Mouse (Mus musculus) lung, postnatal 0 days (tissue): ENCODE measurements around the gene Psmd11.

Experiments
- CTCF ChIP-seq: IDR thresholded peaks from 2 replicates; pipeline ENCODE4 v1.5.1; 2016; ENCODE audit warnings: antibody characterized with exemption, mild to moderate bottlenecking
- EP300 ChIP-seq: IDR thresholded peaks from 2 replicates; pipeline ENCODE4 v1.6.1; 2016; ENCODE audit warnings: antibody characterized with exemption, mild to moderate bottlenecking, control low read depth

DNA sequence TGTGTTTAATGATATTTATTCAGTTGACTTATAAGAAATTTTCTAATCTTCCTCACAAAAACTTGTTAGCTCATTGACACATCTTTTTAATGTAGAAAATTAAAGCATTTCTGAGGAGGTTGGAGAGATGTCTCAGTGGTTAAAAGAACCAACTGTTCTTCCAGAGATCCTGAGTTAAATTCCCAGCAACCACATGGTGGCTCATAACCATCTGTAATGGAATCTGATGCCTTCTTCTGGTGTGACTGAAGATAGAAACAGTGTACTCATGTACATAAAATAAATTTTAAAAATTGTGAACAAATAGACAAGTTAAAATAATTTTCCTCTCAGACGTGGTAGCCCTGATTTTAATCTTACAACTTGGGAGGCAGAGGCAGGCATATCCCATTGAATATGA lies 38.5 kb upstream of the Psmd11 start:
- TF ChIP-seq EP300 (no peak), CTCF (no peak)
